Comparison of ENCODE assay signal across 8 mouse cellular contexts in genomic region chr17:87107623-87108221, GRCm38 (mm10). TPM values are rescaled to one million over a fixed set of nuclear protein-coding genes. Genes with fewer than 3 reads are reported as not detected.
A peak's percentile ranks its signal among the peaks of the same experiment; 100 is the strongest.
DNase-seq lines count a peak whose midpoint lies in the region; ATAC-seq and TF ChIP-seq lines count a peak whose summit lies in the region.

Socs5 (plus strand) TSS chr17:87107679.

- ATAC-seq in lung, embryonic 14.5 days (ENCODE audit: insufficient read depth) = peak; percentile 82
- peak; percentile 14; the same call in 1 of the 2 replicates for ATAC-seq in megakaryocyte progenitor cell, adult 5-6 weeks (replicated peaks; ENCODE audit: poor library complexity)

- peak within 1 kb of the TSS; percentile 74 for H3K4me3 ChIP-seq in lung, embryonic 14.5 days (ENCODE audit: low read depth, low read length)
- peak within 1 kb of the TSS; percentile 93 for H3K4me3 ChIP-seq in embryonic facial prominence, embryonic 10.5 days
- peak within 1 kb of the TSS; percentile 98 for H3K4me3 ChIP-seq in heart, embryonic 10.5 days

- peak within 1 kb of the TSS; percentile 80 for H3K4me2 ChIP-seq in lung, embryonic 14.5 days

- WGBS in lung, embryonic 14.5 days = under 1% methylated on average over 52 of the region's 73 CpGs
- under 1% methylated on average over 71 of the region's 73 CpGs for WGBS in embryonic facial prominence, embryonic 10.5 days
- WGBS in heart, embryonic 10.5 days = under 1% methylated on average over 40 of the region's 73 CpGs

- peak within 1 kb of the TSS; percentile 80 for H3K27ac ChIP-seq in lung, embryonic 14.5 days (ENCODE audit: low read depth)
- H3K27ac ChIP-seq in embryonic facial prominence, embryonic 10.5 days (replicated peaks) = peak within 1 kb of the TSS; percentile 95
- H3K27ac ChIP-seq in heart, embryonic 10.5 days = peak within 1 kb of the TSS; percentile 96

- H3K9me3 ChIP-seq in lung, embryonic 14.5 days (ENCODE audit: low read depth, low read length) = no peaks in the 10 kb centered on the region
- H3K9me3 ChIP-seq in embryonic facial prominence, embryonic 10.5 days = no peaks in the 10 kb centered on the region
- H3K9me3 ChIP-seq in heart, embryonic 10.5 days = no peaks in the 10 kb centered on the region

- no peak for TF ChIP-seq CTCF in lung, embryonic 14.5 days (IDR thresholded peaks at IDR 0.05; ENCODE audit: low read depth)

- no peaks in the 10 kb centered on the region for H3K27me3 ChIP-seq in lung, embryonic 14.5 days (ENCODE audit: insufficient read depth, low read length)
- no peaks in the 10 kb centered on the region for H3K27me3 ChIP-seq in embryonic facial prominence, embryonic 10.5 days (replicated peaks; ENCODE audit: low read depth, poor library complexity, severe bottlenecking)
- H3K27me3 ChIP-seq in heart, embryonic 10.5 days (ENCODE audit: insufficient read depth, poor library complexity, severe bottlenecking) = no peaks in the 10 kb centered on the region

- H3K9ac ChIP-seq in lung, embryonic 14.5 days = peak within 1 kb of the TSS; percentile 82

- DNase-seq in lung, embryonic 14.5 days = peak; percentile 44
- no peak for DNase-seq in lung, adult 18-20 months
- DNase-seq in MN1 (ENCODE audit: low spot score) = peak; percentile 59
- no peak for DNase-seq in embryonic facial prominence, embryonic 10.5 days (ENCODE audit: low spot score)
- DNase-seq in heart, embryonic 10.5 days (ENCODE audit: low spot score) = no peak
- DNase-seq in layer of hippocampus, adult 9-11 months = peak; percentile 39
- DNase-seq in ovary, adult 18-20 months (ENCODE audit: low spot score) = no peak

- H3K4me1 ChIP-seq in lung, embryonic 14.5 days (ENCODE audit: insufficient read depth) = peaks cover 6% of the 10 kb centered on the region
- peaks cover 24% of the 10 kb centered on the region for H3K4me1 ChIP-seq in embryonic facial prominence, embryonic 10.5 days
- H3K4me1 ChIP-seq in heart, embryonic 10.5 days = peaks cover 33% of the 10 kb centered on the region

- no peaks in the 10 kb centered on the region for H3K36me3 ChIP-seq in lung, embryonic 14.5 days (ENCODE audit: insufficient read depth)
- H3K36me3 ChIP-seq in embryonic facial prominence, embryonic 10.5 days (replicated peaks) = no peaks in the 10 kb centered on the region
- H3K36me3 ChIP-seq in heart, embryonic 10.5 days = no peaks in the 10 kb centered on the region

RNA-seq across cellular contexts. Expression of gene Socs5, which starts in this region (rescaled TPM):
- polyA plus RNA-seq in lung, embryonic 14.5 days (2014; fragmentation: Nextera tagmentation; extraction: Ambion mirVana) = 17.6 and 18.5 TPM in 2 replicates
- polyA plus RNA-seq in embryonic facial prominence, embryonic 10.5 days (2016; fragmentation: Nextera tagmentation; extraction: Ambion mirVana) = 8.4 and 10.2 TPM in 2 replicates
- polyA plus RNA-seq in heart, embryonic 10.5 days (2016; fragmentation: Nextera tagmentation; extraction: Ambion mirVana) = 9.4 and 11.0 TPM in 2 replicates
- 4.4 and 5.1 TPM in 2 replicates for total RNA-seq in megakaryocyte progenitor cell, adult 5-6 weeks (2015)
- 4.2 and 5.5 TPM in 2 replicates for total RNA-seq in megakaryocyte progenitor cell, adult 5-6 weeks (2017)

Comparison
In these comparisons a context has a peak if more than half of its experiments do, and no peak if none do; other contexts are left out.
1. DNase-seq: peak in lung, embryonic 14.5 days (single experiment), MN1 (single experiment) and layer of hippocampus, adult 9-11 months (single experiment); none in lung, adult 18-20 months (0 of 2), embryonic facial prominence, embryonic 10.5 days (single experiment), heart, embryonic 10.5 days (single experiment) and ovary, adult 18-20 months (single experiment).
2. Peak in every context shown above with its lines, with median percentiles within 50 percentile points of each other: H3K27ac ChIP-seq and H3K4me3 ChIP-seq.